Mouse (Mus musculus) spleen, postnatal 36 days (tissue): Measurements from ENCODE around the gene Bpifb9a.
"Not testable (repeated sequence)": the region's sequence is repeated elsewhere in the genome, so short reads cannot be mapped to it uniquely, and the experiment has no call there.

Experiments
- DNase-seq, 2 experiments: peaks; one replicate each; pipeline ENCODE4 v3.0.0; 2022; ENCODE audit warnings: low spot score in 2 of 2, mixed read lengths in 1 of 2

The Bpifb9a gene

DNA sequence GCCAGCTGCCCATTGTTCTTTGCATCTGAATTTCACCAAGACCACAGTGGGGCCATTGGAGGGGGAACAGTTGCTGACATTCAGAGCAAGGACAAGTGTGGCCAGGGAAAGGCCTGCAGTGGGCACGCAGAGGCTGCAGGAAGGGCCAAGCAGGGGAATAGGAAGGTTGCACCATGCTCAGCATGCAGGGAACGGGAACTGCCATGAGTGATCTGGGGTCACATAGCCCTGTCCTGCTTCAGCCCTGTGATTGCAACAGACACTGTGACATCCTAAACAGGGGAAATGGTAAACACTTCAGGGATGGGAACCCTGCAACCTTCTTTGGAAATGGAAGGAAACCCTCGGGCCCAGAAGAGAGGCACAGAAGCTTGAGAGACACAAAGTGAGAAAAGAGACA, 47.0 kb downstream of the Bpifb9a start:
- not testable (repeated sequence) for DNase-seq

DNA sequence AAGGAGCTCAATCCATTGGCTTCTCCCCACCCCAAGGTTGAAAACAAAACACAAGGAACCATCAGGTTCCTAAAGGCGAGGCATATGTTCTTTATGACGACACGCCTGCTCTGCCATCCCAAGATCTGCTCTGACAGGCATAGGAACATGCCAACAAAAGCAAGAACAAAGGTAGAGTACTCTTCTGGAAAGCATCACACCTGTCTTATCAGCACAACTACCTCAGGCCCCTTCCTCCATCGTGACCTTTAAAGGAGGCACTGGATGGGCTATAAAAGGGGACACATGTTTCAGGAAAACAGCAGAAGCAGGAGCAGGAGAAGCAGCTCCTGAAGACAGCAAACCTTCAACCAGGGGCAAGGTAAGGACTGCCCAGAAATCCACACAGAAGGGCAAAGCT, 49.3 kb downstream of the Bpifb9a start, which contains the start of gene Bpifb9b:
Gene Bpifb9b, plus strand, starts transcription at position 301 of the 400 bp plus-strand sequence.
- not testable (repeated sequence) for DNase-seq

- not testable (repeated sequence) for DNase-seq
Measured at GRCm38 (mm10) chr2:154313771-154314170, 56.1 kb downstream of the Bpifb9a start.
